Mouse (Mus musculus) neural tube, embryonic 15.5 days (tissue): ENCODE results near the gene 2410015M20Rik. TPM values are rescaled to one million over a fixed set of nuclear protein-coding genes. Genes with fewer than 3 reads are reported as not detected.

Experiments used
- ATAC-seq: fragments of 200-750 bp; cut with Nextera tagmentation; 2 replicates; pipeline ENCODE4 v1.8.0; 2017; ENCODE audit warnings: mild to moderate bottlenecking, moderate TSS enrichment, moderate library complexity; ENCODE audit not compliant: low FRiP score
- H3K27ac ChIP-seq: fragments of 300-500 bp; sonication (generic); replicated peaks from 2 replicates; pipeline ENCODE4 v1.5.1; 2015; ENCODE audit warnings: mild to moderate bottlenecking, inconsistent platforms
- H3K27me3 ChIP-seq: fragments of 300-500 bp; sonication (generic); replicated peaks from 2 replicates; pipeline ENCODE4 v1.6.1; 2015; ENCODE audit warnings: inconsistent platforms
- H3K36me3 ChIP-seq: fragments of 300-500 bp; sonication (generic); 2 replicates; pipeline ENCODE4 v1.6.1; 2015; ENCODE audit warnings: inconsistent platforms
- H3K4me1 ChIP-seq: fragments of 300-500 bp; sonication (generic); 2 replicates; pipeline ENCODE4 v1.6.1; 2015; ENCODE audit warnings: inconsistent platforms
- H3K4me2 ChIP-seq: fragments of 300-500 bp; sonication (generic); 2 replicates; pipeline ENCODE4 v1.6.1; 2015; ENCODE audit warnings: inconsistent platforms, mild to moderate bottlenecking, moderate library complexity
- H3K4me3 ChIP-seq: fragments of 300-500 bp; sonication (generic); replicated peaks from 2 replicates; pipeline ENCODE4 v1.5.1; 2015; ENCODE audit warnings: mild to moderate bottlenecking, inconsistent platforms
- H3K9ac ChIP-seq: fragments of 300-500 bp; sonication (generic); replicated peaks from 2 replicates; pipeline ENCODE4 v1.6.1; 2015; ENCODE audit warnings: mild to moderate bottlenecking, inconsistent platforms
- H3K9me3 ChIP-seq: fragments of 300-500 bp; sonication (generic); replicated peaks from 2 replicates; pipeline ENCODE4 v1.6.1; 2016; ENCODE audit warnings: inconsistent platforms
- WGBS: fragments of 180-500 bp; shearing (Covaris S2); methylation state at CpG from one replicate; pipeline ENCODE4 v1.1.7; 2015; ENCODE audit warnings: mixed read lengths; 5-methylcytosine and 5-hydroxymethylcytosine counted together
- polyA plus RNA-seq: library from polyadenylated mRNA; unstranded; fragments of >200 nt; fragmentation: Nextera tagmentation; extraction: Ambion mirVana; gene quantifications from 2 replicates; pipeline ENCODE4 v1.2.1, GENCODE M21; 2015

2410015M20Rik gene
- polyA plus RNA-seq, 1 experiment from 2014 or later: 205 TPM

DNA sequence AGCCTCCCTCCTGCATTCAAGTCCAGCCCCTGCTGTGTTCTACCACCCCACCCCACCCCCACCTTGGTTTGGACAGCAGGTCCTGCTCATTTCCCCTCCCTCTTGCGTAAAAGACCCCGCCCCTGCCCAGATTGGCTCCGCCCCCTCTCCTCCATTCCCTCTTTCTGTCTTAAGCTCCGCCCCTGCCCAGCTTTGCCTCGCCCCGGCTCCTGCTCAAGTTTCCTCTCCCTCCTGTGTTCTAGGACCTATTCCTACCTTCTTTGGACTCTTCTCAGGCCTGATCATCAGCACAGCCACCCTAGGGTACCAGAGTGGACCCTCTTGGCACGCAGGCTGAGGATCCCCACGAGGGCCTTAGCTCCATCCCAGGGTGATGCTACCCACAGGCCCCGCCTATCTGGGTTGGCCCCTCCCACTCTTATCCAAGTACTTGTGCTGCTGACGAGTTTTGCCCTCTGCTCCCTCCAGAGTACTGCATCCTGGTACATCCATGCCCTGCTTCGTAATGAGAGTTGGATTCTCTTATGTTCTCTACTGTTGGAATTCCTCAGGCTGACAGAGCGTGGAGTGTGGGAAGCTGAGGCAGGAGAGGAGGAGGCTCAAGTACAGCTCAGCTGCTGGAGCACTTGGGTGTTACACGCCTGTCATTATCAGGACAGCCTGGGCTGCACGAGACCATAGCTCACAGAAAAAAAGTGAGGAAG lies 2.4 kb upstream of the 2410015M20Rik start:
- Histone ChIP-seq H3K4me3 (no peak overlapping the region), H3K4me2 (no peak overlapping the region), H3K4me1 (peaks cover 68% of the 10 kb centered on the region), H3K27me3 (no peaks in the 10 kb centered on the region), H3K27ac (no peak overlapping the region), H3K36me3 (peaks cover 25% of the 10 kb centered on the region), H3K9ac (no peak overlapping the region), H3K9me3 (no peaks in the 10 kb centered on the region)
- no peak for ATAC-seq
- WGBS: 13% methylated on average over 14 of the region's 14 CpGs

DNA sequence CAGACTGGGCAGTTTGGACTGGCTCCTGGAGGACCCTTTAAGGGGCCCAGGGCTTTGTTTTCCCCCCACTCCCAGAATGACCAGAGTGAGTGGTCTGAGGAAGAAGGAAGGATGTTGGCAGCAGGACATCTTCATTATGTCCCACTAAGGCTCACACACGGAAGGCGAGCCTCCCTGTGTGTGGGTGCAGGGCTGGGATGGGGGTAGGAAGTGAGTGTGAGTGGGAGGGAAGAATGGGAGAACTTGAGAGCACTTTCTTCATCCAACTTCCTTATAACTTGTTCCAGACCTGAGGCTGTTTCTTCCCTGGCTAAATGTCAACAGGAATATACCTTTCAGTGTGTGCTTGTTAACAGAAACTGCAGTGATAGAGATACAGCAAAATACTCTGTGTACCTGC lies 1.8 kb upstream of the 2410015M20Rik start:
- Histone ChIP-seq H3K4me2 (no peak overlapping the region), H3K36me3 (peaks cover 25% of the 10 kb centered on the region), H3K27ac (no peak overlapping the region), H3K9me3 (no peaks in the 10 kb centered on the region), H3K27me3 (no peaks in the 10 kb centered on the region), H3K4me3 (no peak overlapping the region), H3K9ac (no peak overlapping the region), H3K4me1 (peaks cover 66% of the 10 kb centered on the region)
- WGBS: 71% methylated on average over 2 of the region's 2 CpGs
- ATAC-seq: no peak

DNA sequence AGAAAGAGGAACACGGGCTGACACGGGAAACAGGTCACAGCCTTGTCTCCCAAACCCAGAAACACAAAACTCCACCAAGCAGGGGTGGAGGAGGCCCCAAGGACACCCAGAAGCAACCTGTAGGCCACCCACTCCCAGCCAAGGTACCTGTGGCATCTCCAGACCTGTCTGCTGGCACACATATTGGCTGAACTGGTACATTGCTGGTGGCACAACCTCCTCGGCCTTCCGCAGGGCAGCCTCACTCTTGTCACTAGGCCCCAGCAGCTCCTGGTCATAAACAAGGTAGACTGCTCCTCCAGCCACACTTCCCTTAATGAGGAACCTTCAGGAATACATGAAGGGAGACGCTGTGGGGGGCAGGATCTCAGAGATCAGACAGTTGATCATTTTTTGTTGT lies 872 bp downstream of the 2410015M20Rik start:
- Histone ChIP-seq H3K27me3 (no peaks in the 10 kb centered on the region), H3K4me3 (peak overlapping the region; percentile 51), H3K36me3 (peaks cover 41% of the 10 kb centered on the region), H3K4me1 (peaks cover 42% of the 10 kb centered on the region), H3K4me2 (peak overlapping the region; percentile 75), H3K9me3 (no peaks in the 10 kb centered on the region), H3K9ac (peak overlapping the region; percentile 71), H3K27ac (peak overlapping the region; percentile 77)
- no peak for ATAC-seq
- WGBS: 69% methylated on average over 5 of the region's 5 CpGs

- WGBS: 72% methylated on average over 3 of the region's 3 CpGs
- Histone ChIP-seq H3K9ac (no peak overlapping the region), H3K4me2 (no peak overlapping the region), H3K36me3 (peaks cover 52% of the 10 kb centered on the region), H3K4me1 (peaks cover 40% of the 10 kb centered on the region), H3K4me3 (no peak overlapping the region), H3K9me3 (no peaks in the 10 kb centered on the region), H3K27ac (no peak overlapping the region), H3K27me3 (no peaks in the 10 kb centered on the region)
- ATAC-seq: no peak
These were observed 2.0 kb downstream of the 2410015M20Rik start for GRCm38 (mm10) chr17:56607521-56608062.

GRCm38 (mm10) chr17:56605431-56605830 lies 4.1 kb downstream of the 2410015M20Rik start:
- Histone ChIP-seq H3K4me3 (no peak overlapping the region), H3K9ac (no peak overlapping the region), H3K4me1 (peaks cover 25% of the 10 kb centered on the region), H3K4me2 (no peak overlapping the region), H3K27me3 (no peaks in the 10 kb centered on the region), H3K36me3 (peaks cover 73% of the 10 kb centered on the region), H3K27ac (no peak overlapping the region), H3K9me3 (no peaks in the 10 kb centered on the region)
- no peak for ATAC-seq
- WGBS: 93% methylated on average over 9 of the region's 9 CpGs

GRCm38 (mm10) chr17:56604422-56604821 lies 5.1 kb downstream of the 2410015M20Rik start:
- Histone ChIP-seq H3K4me3 (no peak overlapping the region), H3K27ac (no peak overlapping the region), H3K9me3 (no peaks in the 10 kb centered on the region), H3K36me3 (peaks cover 83% of the 10 kb centered on the region), H3K4me1 (peaks cover 20% of the 10 kb centered on the region), H3K4me2 (no peak overlapping the region), H3K9ac (no peak overlapping the region), H3K27me3 (no peaks in the 10 kb centered on the region)
- no peak for ATAC-seq
- 93% methylated on average over 3 of the region's 3 CpGs for WGBS

- Histone ChIP-seq H3K27me3 (no peaks in the 10 kb centered on the region), H3K4me1 (peaks cover 17% of the 10 kb centered on the region), H3K4me2 (no peak overlapping the region), H3K36me3 (peaks cover 87% of the 10 kb centered on the region), H3K27ac (no peak overlapping the region), H3K9ac (no peak overlapping the region), H3K9me3 (no peaks in the 10 kb centered on the region), H3K4me3 (no peak overlapping the region)
- no peak for ATAC-seq
- 90% methylated on average over 9 of the region's 9 CpGs for WGBS
These were observed 5.5 kb downstream of the 2410015M20Rik start for GRCm38 (mm10) chr17:56604070-56604380.

DNA sequence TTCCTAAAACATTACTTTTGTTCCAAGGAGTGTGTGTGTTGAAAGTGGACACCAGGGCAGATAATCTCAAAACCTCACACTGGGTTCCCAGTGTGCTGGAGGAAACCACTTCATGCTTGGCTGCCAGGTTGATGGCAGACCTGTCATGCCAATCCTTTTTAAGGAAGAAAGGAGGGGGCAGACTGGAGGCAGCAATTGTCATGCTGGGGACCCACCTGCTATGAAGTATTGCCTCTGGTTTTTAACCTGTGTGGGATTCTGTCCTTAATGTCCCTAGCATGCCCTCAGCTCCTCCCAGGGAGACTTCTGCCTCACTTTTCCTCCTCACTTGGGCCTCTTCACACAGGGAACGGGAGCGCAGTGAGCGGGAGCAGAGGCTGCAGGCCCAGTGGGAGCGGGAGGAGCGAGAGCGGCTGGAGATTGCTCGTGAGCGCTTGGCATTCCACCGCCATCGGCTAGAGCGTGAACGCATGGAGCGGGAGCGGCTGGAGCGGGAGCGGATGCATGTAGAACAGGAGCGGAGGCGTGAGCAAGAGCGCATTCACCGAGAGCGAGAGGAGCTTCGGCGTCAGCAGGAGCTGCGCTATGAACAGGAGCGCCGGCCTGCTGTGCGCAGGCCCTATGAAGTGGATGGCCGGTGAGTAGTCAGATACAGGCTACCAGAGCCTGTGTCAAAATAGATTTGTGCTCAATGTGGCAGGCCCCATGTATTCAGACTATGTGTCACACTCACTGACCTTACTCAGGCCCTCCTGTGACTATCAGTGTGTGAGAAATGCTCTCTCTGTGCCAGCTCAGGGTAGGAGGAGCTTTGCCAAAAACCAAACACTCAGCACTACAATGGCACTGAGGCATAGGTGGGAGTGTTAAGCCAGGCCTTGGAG lies 6.1 kb downstream of the 2410015M20Rik start:
- Histone ChIP-seq H3K27me3 (no peaks in the 10 kb centered on the region), H3K4me1 (peaks cover 11% of the 10 kb centered on the region), H3K4me3 (no peak overlapping the region), H3K9ac (no peak overlapping the region), H3K36me3 (peaks cover 87% of the 10 kb centered on the region), H3K27ac (no peak overlapping the region), H3K9me3 (no peaks in the 10 kb centered on the region), H3K4me2 (no peak overlapping the region)
- no peak for ATAC-seq
- 95% methylated on average over 28 of the region's 28 CpGs for WGBS

- Histone ChIP-seq H3K36me3 (peaks cover 87% of the 10 kb centered on the region), H3K4me3 (no peak overlapping the region), H3K4me2 (no peak overlapping the region), H3K9me3 (no peaks in the 10 kb centered on the region), H3K27ac (no peak overlapping the region), H3K9ac (no peak overlapping the region), H3K27me3 (no peaks in the 10 kb centered on the region), H3K4me1 (peaks cover 20% of the 10 kb centered on the region)
- no peak for ATAC-seq
- WGBS: 90% methylated on average over 8 of the region's 8 CpGs
These were observed 15.9 kb downstream of the 2410015M20Rik start for GRCm38 (mm10) chr17:56593527-56594271.

DNA sequence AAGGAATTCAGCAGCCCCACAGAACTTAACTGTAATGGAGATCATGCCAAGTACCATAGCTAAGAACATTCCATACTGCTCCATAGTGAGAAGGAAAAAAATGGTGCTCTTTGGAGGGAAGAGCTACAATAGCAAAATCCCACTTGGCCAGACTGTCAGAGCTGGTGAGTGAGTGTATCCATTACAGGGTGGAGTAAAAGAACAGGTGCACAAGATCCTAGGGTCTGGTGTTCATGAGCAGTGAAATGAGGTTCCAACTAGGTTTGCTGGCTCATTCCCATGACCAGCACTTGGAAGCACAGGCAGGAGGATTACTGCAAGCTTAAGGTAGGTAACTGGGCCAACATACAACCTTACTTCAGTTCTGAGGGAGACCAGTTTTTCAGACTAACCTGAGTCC lies 17.0 kb downstream of the 2410015M20Rik start:
- ATAC-seq: no peak
- Histone ChIP-seq H3K4me3 (no peak overlapping the region), H3K36me3 (peaks cover 91% of the 10 kb centered on the region), H3K4me1 (peaks cover 31% of the 10 kb centered on the region), H3K4me2 (no peak overlapping the region), H3K27me3 (no peaks in the 10 kb centered on the region), H3K9me3 (no peaks in the 10 kb centered on the region), H3K27ac (no peak overlapping the region), H3K9ac (no peak overlapping the region)

GRCm38 (mm10) chr17:56588921-56589320 lies 20.6 kb downstream of the 2410015M20Rik start:
- H3K36me3 ChIP-seq: peaks cover 63% of the 10 kb centered on the region
- no peaks in the 10 kb centered on the region for H3K9me3 ChIP-seq
- ATAC-seq: no peak
- H3K9ac ChIP-seq: no peak overlapping the region
- WGBS: 100% methylated on average over 4 of the region's 4 CpGs
- H3K4me2 ChIP-seq: no peak overlapping the region
- H3K27me3 ChIP-seq: no peaks in the 10 kb centered on the region
- H3K27ac ChIP-seq: no peak overlapping the region
- H3K4me3 ChIP-seq: no peak overlapping the region
- H3K4me1 ChIP-seq: peaks cover 50% of the 10 kb centered on the region
